ENCODE assay signal across 8 mouse cellular contexts in genomic region chr13:46502390-46502891, GRCm38 (mm10). TPM values are rescaled to one million over a fixed set of nuclear protein-coding genes. Genes with fewer than 3 reads are reported as not detected.
A peak's percentile ranks its signal among the peaks of the same experiment; 100 is the strongest.
DNase-seq lines count a peak whose midpoint lies in the region; ATAC-seq and TF ChIP-seq lines count a peak whose summit lies in the region.

No protein-coding gene starts in this region.

- peak overlapping the region; percentile 97 for H3K27ac ChIP-seq in layer of hippocampus, adult 2 months
- no peak overlapping the region for H3K27ac ChIP-seq in intestine, postnatal 0 days (ENCODE audit: low read depth, low read length)
- no peak overlapping the region for H3K27ac ChIP-seq in midbrain, embryonic 14.5 days (replicated peaks; ENCODE audit: low read depth, low read length)

- DNase-seq in layer of hippocampus, adult 2 months (ENCODE audit: low spot score in 2 of 2) = no peak
- no peak for DNase-seq in layer of hippocampus, adult 9-10 months (ENCODE audit: low spot score)
- DNase-seq in Muller cell, postnatal 12 days (ENCODE audit: inconsistent ontology term) = peak; percentile 62
- peak; percentile 29 to 44 for DNase-seq in cerebellum, postnatal 36 days
- DNase-seq in gastrocnemius, postnatal 25 days = peak; percentile 19
- DNase-seq in midbrain, embryonic 14.5 days = peak; percentile 48
- DNase-seq in yolk sac, embryonic 10.5 days (ENCODE audit: low spot score) = peak; percentile 16

- 11% methylated on average over 20 of the region's 20 CpGs for WGBS in intestine, postnatal 0 days
- WGBS in midbrain, embryonic 14.5 days = 11% methylated on average over 20 of the region's 20 CpGs

- no peaks in the 10 kb centered on the region for H3K4me1 ChIP-seq in intestine, postnatal 0 days (replicated peaks; ENCODE audit: control insufficient read depth, insufficient read depth, low read length)
- 0 out of 2 replicates have a peak, but pooled peaks cover 5% of the 10 kb centered on the region for H3K4me1 ChIP-seq in midbrain, embryonic 14.5 days (ENCODE audit: control insufficient read depth, insufficient read depth, low read length)

- peak overlapping the region; percentile 48; the same call in 1 of the 2 replicates for H3K9ac ChIP-seq in intestine, postnatal 0 days (ENCODE audit: low read depth, low read length)
- H3K9ac ChIP-seq in midbrain, embryonic 14.5 days (replicated peaks; ENCODE audit: low read length) = peak overlapping the region; percentile 66

- H3K9me3 ChIP-seq in intestine, postnatal 0 days (ENCODE audit: control insufficient read depth) = no peaks in the 10 kb centered on the region
- H3K9me3 ChIP-seq in midbrain, embryonic 14.5 days (ENCODE audit: control insufficient read depth, low read length) = no peaks in the 10 kb centered on the region

- H3K36me3 ChIP-seq in intestine, postnatal 0 days (ENCODE audit: control insufficient read depth, insufficient read depth) = no peaks in the 10 kb centered on the region
- no peaks in the 10 kb centered on the region for H3K36me3 ChIP-seq in midbrain, embryonic 14.5 days (ENCODE audit: control insufficient read depth, insufficient read depth, low read length)

- H3K4me2 ChIP-seq in intestine, postnatal 0 days (replicated peaks; ENCODE audit: low read depth) = peak overlapping the region; percentile 75
- peak overlapping the region; percentile 91 for H3K4me2 ChIP-seq in midbrain, embryonic 14.5 days (ENCODE audit: low read length)

- peak; percentile 49 for TF ChIP-seq CTCF in layer of hippocampus, adult 2 months (conservative IDR thresholded peaks at IDR 0.05)
- no peak for TF ChIP-seq CTCF in intestine, postnatal 0 days (IDR thresholded peaks at IDR 0.05; ENCODE audit: low read depth)

- 0 out of 2 replicates have a peak, but pooled peaks have one; percentile 31 for ATAC-seq in intestine, postnatal 0 days
- ATAC-seq in midbrain, embryonic 14.5 days (ENCODE audit: low FRiP score, low TSS enrichment) = no peak

- peak overlapping the region; percentile 85 for H3K4me3 ChIP-seq in layer of hippocampus, adult 2 months
- peak overlapping the region; percentile 50 for H3K4me3 ChIP-seq in intestine, postnatal 0 days (ENCODE audit: low read depth, low read length)
- H3K4me3 ChIP-seq in midbrain, embryonic 14.5 days (replicated peaks; ENCODE audit: low read depth, low read length) = peak overlapping the region; percentile 53

- H3K27me3 ChIP-seq in intestine, postnatal 0 days (replicated peaks; ENCODE audit: control insufficient read depth, insufficient read depth, low read length) = 0 out of 2 replicates have a peak, but pooled peaks cover 4% of the 10 kb centered on the region
- H3K27me3 ChIP-seq in midbrain, embryonic 14.5 days (ENCODE audit: control insufficient read depth, insufficient read depth, low read length) = peaks cover 4% of the 10 kb centered on the region; the same call in 1 of the 2 replicates

RNA-seq across cellular contexts. Expression of gene Cap2, which starts 0.8 kb away (rescaled TPM):
- 100 to 1,000 TPM; 216 to 220 TPM for total RNA-seq in layer of hippocampus, adult 2 months (2021)
- total RNA-seq in gastrocnemius, postnatal 25 days (2021) = 100 to 1,000 TPM; 281 to 304 TPM
- 6.3 and 7.0 TPM in 2 replicates for polyA plus RNA-seq in intestine, postnatal 0 days (2015; fragmentation: Nextera tagmentation; extraction: Ambion mirVana)
- polyA plus RNA-seq in midbrain, embryonic 14.5 days (2014; fragmentation: Nextera tagmentation; extraction: Ambion mirVana) = 6.6 and 8.4 TPM in 2 replicates

Comparison
In these comparisons a context has a peak if more than half of its experiments do, and no peak if none do; other contexts are left out.
1. DNase-seq: peak in Muller cell, postnatal 12 days (single experiment), cerebellum, postnatal 36 days (2 of 2), gastrocnemius, postnatal 25 days (single experiment), midbrain, embryonic 14.5 days (single experiment) and yolk sac, embryonic 10.5 days (single experiment); none in layer of hippocampus, adult 2 months (0 of 2) and layer of hippocampus, adult 9-10 months (single experiment).
2. Peak in every context shown above with its lines, with median percentiles within 50 percentile points of each other: H3K4me3 ChIP-seq.